Mouse (Mus musculus): ENCODE data around the gene Rubcnl. TPM values are rescaled to one million over a fixed set of nuclear protein-coding genes. Genes with fewer than 3 reads are reported as not detected.
A peak's percentile ranks its signal among the peaks of the same experiment; 100 is the strongest.

The Rubcnl gene
- polyA plus RNA-seq, 1 experiment from 2014 or later = 0.20 TPM

DNA sequence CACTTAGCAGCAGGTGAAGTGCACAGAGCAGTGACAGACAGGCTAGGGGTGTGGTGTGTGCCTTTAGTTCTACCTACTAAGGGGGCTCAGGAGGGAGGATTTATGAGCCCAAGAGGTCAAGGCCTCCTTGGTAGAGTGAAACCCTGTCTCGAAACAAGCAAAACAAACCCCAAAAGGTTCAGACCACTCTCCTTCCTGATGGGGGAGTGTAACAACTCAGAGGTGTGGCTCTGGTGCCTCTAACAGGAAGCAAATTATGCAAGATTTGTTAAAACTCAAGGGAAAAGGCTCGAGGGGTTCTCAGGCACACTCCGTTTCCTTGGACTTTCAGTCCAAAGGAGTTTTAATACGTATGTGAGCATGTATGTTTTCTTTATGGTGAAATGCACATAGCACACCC is 5.5 kb upstream of the Rubcnl start:
- Histone ChIP-seq H3K9ac (ENCODE audit: low read depth, low read length) (no peak overlapping the region), H3K36me3 (ENCODE audit: control insufficient read depth, insufficient read depth, low read length) (no peaks in the 10 kb centered on the region), H3K4me3 (ENCODE audit: low read depth, low read length) (no peak overlapping the region), H3K9me3 (replicated peaks; ENCODE audit: control insufficient read depth, low read length, poor library complexity, severe bottlenecking) (no peaks in the 10 kb centered on the region), H3K4me1 (ENCODE audit: control insufficient read depth, insufficient read depth, low read length) (no peaks in the 10 kb centered on the region), H3K4me2 (ENCODE audit: low read length) (no peak overlapping the region), H3K27me3 (ENCODE audit: control insufficient read depth, insufficient read depth, low read depth, low read length) (no peaks in the 10 kb centered on the region), H3K27ac (ENCODE audit: low read length) (no peak overlapping the region)
- no peak for ATAC-seq
- 74% methylated on average over 4 of the region's 4 CpGs for WGBS

- ATAC-seq = no peak
- Histone ChIP-seq H3K4me3 (ENCODE audit: low read depth, low read length) (no peak overlapping the region), H3K4me2 (ENCODE audit: low read length) (no peak overlapping the region), H3K9ac (ENCODE audit: low read depth, low read length) (no peak overlapping the region), H3K27me3 (ENCODE audit: control insufficient read depth, insufficient read depth, low read depth, low read length) (no peaks in the 10 kb centered on the region), H3K4me1 (ENCODE audit: control insufficient read depth, insufficient read depth, low read length) (no peaks in the 10 kb centered on the region), H3K9me3 (replicated peaks; ENCODE audit: control insufficient read depth, low read length, poor library complexity, severe bottlenecking) (no peaks in the 10 kb centered on the region), H3K36me3 (ENCODE audit: control insufficient read depth, insufficient read depth, low read length) (no peaks in the 10 kb centered on the region), H3K27ac (ENCODE audit: low read length) (no peak overlapping the region)
- WGBS = 40% methylated on average over 8 of the region's 8 CpGs
These were observed 4.7 kb upstream of the Rubcnl start for GRCm38 (mm10) chr14:75010986-75011655.

DNA sequence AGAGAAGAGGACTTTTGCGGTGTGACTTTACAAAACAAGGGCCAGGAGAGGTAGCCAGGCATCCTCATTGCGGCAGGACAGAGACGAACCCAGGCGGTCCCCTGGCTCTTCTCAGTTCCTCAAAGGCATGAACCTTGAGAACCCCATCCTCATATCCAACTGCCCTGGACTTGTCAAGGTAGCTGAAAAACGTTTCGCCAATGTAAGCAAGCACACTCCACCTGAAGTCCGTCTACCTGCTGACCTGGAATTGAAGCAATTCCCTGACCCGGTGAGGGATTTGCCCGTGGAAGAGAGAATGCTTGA is 841 bp downstream of the Rubcnl start:
- H3K36me3 ChIP-seq (ENCODE audit: control insufficient read depth, insufficient read depth, low read length) = no peaks in the 10 kb centered on the region
- H3K27me3 ChIP-seq (ENCODE audit: control insufficient read depth, insufficient read depth, low read depth, low read length) = no peaks in the 10 kb centered on the region
- peaks cover 3% of the 10 kb centered on the region for H3K4me1 ChIP-seq (ENCODE audit: control insufficient read depth, insufficient read depth, low read length)
- no peak overlapping the region for H3K27ac ChIP-seq (ENCODE audit: low read length)
- no peak overlapping the region for H3K9ac ChIP-seq (ENCODE audit: low read depth, low read length)
- peak overlapping the region; percentile 99 for H3K4me2 ChIP-seq (ENCODE audit: low read length)
- peak overlapping the region; percentile 49; the same call in 1 of the 2 replicates for H3K4me3 ChIP-seq (ENCODE audit: low read depth, low read length)
- 74% methylated on average over 9 of the region's 9 CpGs for WGBS
- H3K9me3 ChIP-seq (replicated peaks; ENCODE audit: control insufficient read depth, low read length, poor library complexity, severe bottlenecking) = no peaks in the 10 kb centered on the region
- ATAC-seq = no peak

DNA sequence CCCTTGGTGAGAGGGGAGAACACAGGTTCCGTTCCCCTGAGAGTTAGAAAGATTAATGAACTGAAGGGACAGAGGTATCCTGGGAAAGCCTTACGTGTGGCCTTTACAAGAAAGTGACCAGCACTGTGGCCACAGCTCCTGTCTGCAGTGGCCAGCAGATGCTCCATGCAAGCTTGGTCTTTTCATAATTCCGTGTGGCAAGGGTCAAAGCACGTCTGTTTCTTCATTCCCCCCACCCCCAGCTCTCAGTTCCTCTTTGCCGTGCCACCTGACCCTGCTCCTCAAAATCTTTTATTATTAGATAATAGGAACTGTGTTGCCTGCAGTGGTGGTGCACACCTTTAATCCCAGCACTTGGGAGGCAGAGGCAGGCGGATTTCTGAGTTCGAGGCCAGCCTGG is 1.4 kb downstream of the Rubcnl start:
- H3K27me3 ChIP-seq (ENCODE audit: control insufficient read depth, insufficient read depth, low read depth, low read length) = no peaks in the 10 kb centered on the region
- 90% methylated on average over 7 of the region's 7 CpGs for WGBS

DNA sequence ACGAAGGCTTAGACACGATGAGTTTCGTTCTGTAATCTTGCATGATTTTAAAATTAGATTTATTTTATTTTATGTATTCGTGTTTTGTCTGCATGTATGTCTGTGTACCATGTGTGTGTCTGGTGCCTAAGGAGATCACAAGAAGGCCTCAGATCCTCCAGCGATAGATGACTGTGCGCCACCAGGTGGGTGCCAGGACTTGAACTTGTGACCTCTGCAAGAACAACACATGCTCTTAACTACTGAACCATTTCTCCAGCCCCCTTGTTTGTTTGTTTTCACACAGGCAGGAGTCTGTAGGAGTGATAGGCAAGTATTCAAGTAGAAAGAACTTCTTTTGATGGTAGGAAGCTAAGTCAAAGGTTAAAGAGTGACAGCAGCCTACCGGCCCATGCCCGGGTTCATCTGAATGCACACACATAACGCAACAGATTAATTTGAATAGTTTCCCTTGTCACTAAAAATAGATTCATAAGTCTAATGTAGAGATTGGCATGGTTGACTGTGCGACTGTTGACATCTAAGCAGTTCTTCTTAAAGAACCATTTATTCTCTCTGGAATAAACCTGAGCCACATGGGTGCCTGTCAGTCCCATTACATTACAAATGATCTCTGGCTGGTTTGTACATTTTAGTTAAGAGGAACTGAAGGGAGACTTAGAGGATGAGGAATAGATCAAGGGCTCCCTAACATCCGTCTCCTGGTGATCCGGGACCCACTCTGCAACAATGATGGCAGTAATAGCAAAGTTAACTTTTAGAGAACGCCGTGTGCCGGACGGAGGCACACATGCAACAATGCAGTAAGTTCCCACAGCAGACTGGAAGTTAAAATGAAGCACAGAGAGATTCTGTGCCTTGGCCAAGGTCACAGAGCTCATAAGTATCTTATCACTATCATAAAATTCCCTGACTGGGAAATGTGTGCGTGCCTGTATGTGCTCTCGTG is 2.3 kb downstream of the Rubcnl start:
- no peak for ATAC-seq
- WGBS = 92% methylated on average over 18 of the region's 18 CpGs
- no peaks in the 10 kb centered on the region for H3K36me3 ChIP-seq (ENCODE audit: control insufficient read depth, insufficient read depth, low read length)
- H3K4me2 ChIP-seq (ENCODE audit: low read length) = no peak overlapping the region
- H3K27ac ChIP-seq (ENCODE audit: low read length) = no peak overlapping the region
- no peaks in the 10 kb centered on the region for H3K9me3 ChIP-seq (replicated peaks; ENCODE audit: control insufficient read depth, low read length, poor library complexity, severe bottlenecking)
- H3K27me3 ChIP-seq (ENCODE audit: control insufficient read depth, insufficient read depth, low read depth, low read length) = no peaks in the 10 kb centered on the region
- H3K9ac ChIP-seq (ENCODE audit: low read depth, low read length) = no peak overlapping the region
- H3K4me1 ChIP-seq (ENCODE audit: control insufficient read depth, insufficient read depth, low read length) = peaks cover 3% of the 10 kb centered on the region
- H3K4me3 ChIP-seq (ENCODE audit: low read depth, low read length) = no peak overlapping the region

More for the DNA sequence above, 1.4 kb downstream of the Rubcnl start:
- no peak for ATAC-seq
- Histone ChIP-seq H3K4me3 (ENCODE audit: low read depth, low read length) (no peak overlapping the region), H3K27ac (ENCODE audit: low read length) (no peak overlapping the region), H3K9me3 (replicated peaks; ENCODE audit: control insufficient read depth, low read length, poor library complexity, severe bottlenecking) (no peaks in the 10 kb centered on the region), H3K36me3 (ENCODE audit: control insufficient read depth, insufficient read depth, low read length) (no peaks in the 10 kb centered on the region), H3K4me2 (ENCODE audit: low read length) (no peak overlapping the region), H3K9ac (ENCODE audit: low read depth, low read length) (no peak overlapping the region), H3K4me1 (ENCODE audit: control insufficient read depth, insufficient read depth, low read length) (peaks cover 3% of the 10 kb centered on the region)

GRCm38 (mm10) chr14:75018829-75019228 is 3.0 kb downstream of the Rubcnl start:
- no peak overlapping the region for H3K9ac ChIP-seq (ENCODE audit: low read depth, low read length)
- peaks cover 3% of the 10 kb centered on the region for H3K4me1 ChIP-seq (ENCODE audit: control insufficient read depth, insufficient read depth, low read length)
- H3K9me3 ChIP-seq (replicated peaks; ENCODE audit: control insufficient read depth, low read length, poor library complexity, severe bottlenecking) = no peaks in the 10 kb centered on the region
- no peak overlapping the region for H3K27ac ChIP-seq (ENCODE audit: low read length)
- no peaks in the 10 kb centered on the region for H3K27me3 ChIP-seq (ENCODE audit: control insufficient read depth, insufficient read depth, low read depth, low read length)
- H3K36me3 ChIP-seq (ENCODE audit: control insufficient read depth, insufficient read depth, low read length) = no peaks in the 10 kb centered on the region
- H3K4me3 ChIP-seq (ENCODE audit: low read depth, low read length) = no peak overlapping the region
- WGBS = 81% methylated on average over 4 of the region's 4 CpGs
- no peak for ATAC-seq
- no peak overlapping the region for H3K4me2 ChIP-seq (ENCODE audit: low read length)

GRCm38 (mm10) chr14:75020581-75021253 is 4.9 kb downstream of the Rubcnl start:
- Histone ChIP-seq H3K4me2 (ENCODE audit: low read length) (no peak overlapping the region), H3K36me3 (ENCODE audit: control insufficient read depth, insufficient read depth, low read length) (no peaks in the 10 kb centered on the region), H3K4me3 (ENCODE audit: low read depth, low read length) (no peak overlapping the region), H3K27me3 (ENCODE audit: control insufficient read depth, insufficient read depth, low read depth, low read length) (no peaks in the 10 kb centered on the region), H3K4me1 (ENCODE audit: control insufficient read depth, insufficient read depth, low read length) (peaks cover 3% of the 10 kb centered on the region), H3K9me3 (replicated peaks; ENCODE audit: control insufficient read depth, low read length, poor library complexity, severe bottlenecking) (no peaks in the 10 kb centered on the region), H3K9ac (ENCODE audit: low read depth, low read length) (no peak overlapping the region), H3K27ac (ENCODE audit: low read length) (no peak overlapping the region)
- WGBS = 86% methylated on average over 12 of the region's 12 CpGs
- ATAC-seq = no peak

GRCm38 (mm10) chr14:75022522-75022921 is 6.7 kb downstream of the Rubcnl start:
- H3K4me3 ChIP-seq (ENCODE audit: low read depth, low read length) = no peak overlapping the region
- H3K36me3 ChIP-seq (ENCODE audit: control insufficient read depth, insufficient read depth, low read length) = no peaks in the 10 kb centered on the region
- 88% methylated on average over 9 of the region's 9 CpGs for WGBS
- H3K4me1 ChIP-seq (ENCODE audit: control insufficient read depth, insufficient read depth, low read length) = no peaks in the 10 kb centered on the region
- no peak overlapping the region for H3K27ac ChIP-seq (ENCODE audit: low read length)
- no peak for ATAC-seq
- H3K9me3 ChIP-seq (replicated peaks; ENCODE audit: control insufficient read depth, low read length, poor library complexity, severe bottlenecking) = no peaks in the 10 kb centered on the region
- H3K4me2 ChIP-seq (ENCODE audit: low read length) = no peak overlapping the region
- H3K9ac ChIP-seq (ENCODE audit: low read depth, low read length) = no peak overlapping the region
- H3K27me3 ChIP-seq (ENCODE audit: control insufficient read depth, insufficient read depth, low read depth, low read length) = no peaks in the 10 kb centered on the region
